Mouse (Mus musculus) lung, adult 2 months (tissue): ENCODE measurements around the gene Mob3b.

Source experiments
- CTCF ChIP-seq: fragments of 200-500 bp; IDR thresholded peaks from 2 replicates; pipeline ENCODE4 v1.5.1; 2011; ENCODE audit warnings: mild to moderate bottlenecking, low read length, control low read depth; ENCODE audit not compliant: insufficient read depth
- POLR2A ChIP-seq: fragments of 200-500 bp; IDR thresholded peaks from 2 replicates; pipeline ENCODE4 v1.6.1; 2011; ENCODE audit warnings: low read depth, mild to moderate bottlenecking, control low read depth, low read length, borderline replicate concordance; ENCODE audit errors: extremely low read depth

DNA sequence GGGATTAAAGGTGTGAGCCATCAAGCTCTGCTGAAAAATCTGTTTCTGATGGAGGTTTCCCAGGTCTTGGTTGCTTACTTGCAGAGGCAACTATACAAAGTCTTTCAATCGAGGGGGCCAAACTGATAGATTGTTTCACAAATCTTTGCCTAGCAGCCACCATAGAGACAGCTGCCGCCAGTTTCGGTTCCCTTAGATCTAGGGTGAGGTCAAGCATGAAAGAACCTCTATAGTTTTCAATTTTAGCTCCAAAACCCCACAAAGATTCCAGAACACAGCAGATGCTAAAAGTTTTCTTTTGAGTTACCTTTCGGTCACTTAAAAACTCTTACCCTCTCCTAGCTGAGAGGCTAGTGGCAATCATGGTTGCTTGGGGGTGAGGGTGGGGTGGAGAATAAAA, 25.7 kb downstream of the Mob3b start:
- TF ChIP-seq CTCF: no peak
- no peak for TF ChIP-seq POLR2A
